Mouse (Mus musculus) stomach, postnatal 0 days (tissue): Measurements from ENCODE around the gene Auts2.

Source experiments
- CTCF ChIP-seq: IDR thresholded peaks from 2 replicates; pipeline ENCODE4 v1.5.1; 2016; ENCODE audit warnings: antibody characterized with exemption, low read depth, mild to moderate bottlenecking, moderate library complexity
- EP300 ChIP-seq: optimal IDR thresholded peaks from 2 replicates; pipeline ENCODE3; 2016; ENCODE audit warnings: antibody characterized with exemption

DNA sequence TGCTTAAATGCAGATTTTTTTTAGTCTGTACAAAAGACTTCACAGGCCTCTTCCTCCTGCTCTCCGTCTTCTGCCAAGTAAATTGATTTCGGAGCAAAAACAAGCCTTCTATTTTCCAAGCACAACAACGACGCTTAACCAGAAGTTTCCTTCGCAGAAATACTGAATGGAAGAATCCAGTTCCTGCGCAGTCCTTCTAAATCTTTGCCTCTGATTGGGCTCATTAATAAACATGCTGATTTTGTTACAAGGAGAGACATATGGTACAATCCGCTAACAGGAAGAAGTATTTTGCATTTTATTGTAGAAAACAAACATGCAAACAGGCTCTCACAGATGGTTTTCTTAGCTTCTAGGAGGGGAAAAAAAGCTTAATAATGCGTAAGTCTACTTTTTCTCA lies 878.1 kb downstream of the Auts2 start:
- TF ChIP-seq CTCF, result no peak
- TF ChIP-seq EP300, result no peak
